In the genomic region with DNA sequence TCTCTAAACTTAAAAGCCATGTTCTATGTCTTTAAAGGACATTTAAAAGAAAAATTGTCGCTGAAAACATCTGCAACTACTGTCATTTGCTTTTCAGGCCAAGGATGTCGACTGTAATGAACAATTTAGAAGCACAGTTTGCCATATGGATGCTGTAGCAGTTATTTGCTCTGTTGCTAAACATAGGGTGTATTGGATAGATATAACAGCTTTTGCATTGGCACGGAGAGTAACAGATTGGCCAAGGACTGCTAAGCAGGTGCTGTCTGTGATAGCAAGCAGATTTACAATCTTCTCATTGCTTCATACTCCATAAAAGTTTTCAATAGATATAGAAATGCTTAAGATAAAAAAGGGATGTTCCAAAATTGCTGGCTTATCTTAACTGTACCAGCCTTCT, we compare ENCODE assay signal across 19 mouse cellular contexts. TPM values are rescaled to one million over a fixed set of nuclear protein-coding genes. Genes with fewer than 3 reads are reported as not detected.
A peak's percentile ranks its signal among the peaks of the same experiment; 100 is the strongest.
DNase-seq lines count a peak whose midpoint lies in the region; ATAC-seq lines count a peak whose summit lies in the region.
"Had no signal": no experiment of that assay in that cellular context is flagged by ENCODE, and none has a peak within 500 bp of the region (broad histone marks: within the 10 kb centered on the region; RNA-seq: fewer than 3 reads in every experiment).

No protein-coding gene starts in this region.

- DNase-seq in frontal cortex, postnatal 25 days (ENCODE audit: low spot score in 2 of 2) = no peak
- peak; percentile 30 to 57 for DNase-seq in frontal cortex, adult 2 months (ENCODE audit: extremely low spot score in 1 of 2, low spot score in 1 of 2)
- DNase-seq in layer of hippocampus, postnatal 14 days (ENCODE audit: low spot score in 2 of 2) = peak; percentile 1 to 57
- DNase-seq in right cerebral cortex, postnatal 25 days = peak; percentile 14
- no peak for DNase-seq in kidney, postnatal 25 days
- DNase-seq in retina, embryonic 14.5 days (ENCODE audit: low spot score) = no peak
- no peak for DNase-seq in adrenal gland, adult 8-10 months
- DNase-seq: cerebellum, adult 9-11 months; kidney, postnatal 36 days; midbrain, embryonic 14.5 days; thymus, postnatal 25 days had no signal

- ATAC-seq in frontal cortex, adult (ENCODE audit: low TSS enrichment) = peak; percentile 95
- ATAC-seq: intestine, postnatal 0 days had no signal

RNA-seq across cellular contexts. Expression of a gene that starts 57.6 kb away (rescaled TPM):
- polyA plus RNA-seq in frontal cortex, adult 2 months (2012; rRNA removed) = 1.1 and 2.0 TPM in 2 replicates
- 1 to 10 TPM; 1.3 to 1.7 TPM for total RNA-seq in layer of hippocampus, postnatal 14 days (2021)
- total RNA-seq in adrenal gland, adult 8-10 months (2022) = not detected
- total RNA-seq: adrenal gland, adult 18-20 months; gastrocnemius, postnatal 4 days had no signal
- polyA plus RNA-seq: heart, embryonic 13.5 days; intestine, postnatal 0 days; liver, embryonic 16.5 days; macrophage; stomach, embryonic 14.5 days had no signal

Comparison
In these comparisons a context has a peak if more than half of its experiments do, and no peak if none do; other contexts are left out.
1. DNase-seq: peak in frontal cortex, adult 2 months (2 of 2), layer of hippocampus, postnatal 14 days (2 of 2) and right cerebral cortex, postnatal 25 days (single experiment); none in frontal cortex, postnatal 25 days (0 of 2), kidney, postnatal 25 days (0 of 2), retina, embryonic 14.5 days (single experiment) and adrenal gland, adult 8-10 months (single experiment).